Mouse (Mus musculus): Measurements from ENCODE around the gene Zfp36l1.

DNA sequence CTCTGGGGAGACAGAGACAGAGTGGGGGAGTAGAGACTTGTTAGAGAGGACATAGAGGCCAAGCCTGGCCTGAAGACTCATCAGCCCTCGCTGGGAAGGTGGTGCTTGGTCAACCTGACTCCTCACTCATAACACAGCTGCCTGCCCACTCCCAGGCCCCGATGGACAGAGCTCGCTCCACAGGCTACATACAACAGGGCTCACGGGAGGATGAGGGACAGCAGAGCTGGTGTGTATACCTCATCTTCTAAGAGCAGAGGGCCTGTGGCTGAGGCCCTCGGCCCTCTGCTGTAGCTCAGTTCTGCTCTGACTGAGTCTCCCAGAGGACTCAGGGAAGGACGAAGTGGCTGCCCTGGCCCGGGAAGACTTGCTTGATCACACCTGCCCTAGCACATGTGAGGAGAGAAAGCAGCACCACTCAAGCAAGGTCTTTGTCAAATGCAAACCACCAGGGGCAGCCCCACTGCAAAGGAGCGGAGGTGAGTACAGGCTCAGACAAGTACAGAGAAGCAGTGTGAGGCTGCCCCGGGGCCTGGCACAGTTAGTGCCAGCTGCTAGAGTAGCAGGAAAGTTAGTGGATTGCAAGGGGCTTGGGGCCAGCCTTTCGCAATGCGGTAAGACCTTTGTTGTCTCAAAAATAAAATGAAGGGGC lies 34.9 kb upstream of the Zfp36l1 start:
- no peak for TF ChIP-seq POLR2A (IDR thresholded peaks at IDR 0.05; ENCODE audit: borderline replicate concordance, control insufficient read depth, low read depth, low read length)
- no peak for TF ChIP-seq CTCF (IDR thresholded peaks at IDR 0.05; ENCODE audit: control insufficient read depth, insufficient read depth, low read length)

Measured in bone marrow, adult 2 months (tissue).